Mouse (Mus musculus): ENCODE results near the gene Prss35. TPM values are rescaled to one million over a fixed set of nuclear protein-coding genes. Genes with fewer than 3 reads are reported as not detected.

Prss35 gene
- total RNA-seq, 1 experiment, result 9.4 TPM

DNA sequence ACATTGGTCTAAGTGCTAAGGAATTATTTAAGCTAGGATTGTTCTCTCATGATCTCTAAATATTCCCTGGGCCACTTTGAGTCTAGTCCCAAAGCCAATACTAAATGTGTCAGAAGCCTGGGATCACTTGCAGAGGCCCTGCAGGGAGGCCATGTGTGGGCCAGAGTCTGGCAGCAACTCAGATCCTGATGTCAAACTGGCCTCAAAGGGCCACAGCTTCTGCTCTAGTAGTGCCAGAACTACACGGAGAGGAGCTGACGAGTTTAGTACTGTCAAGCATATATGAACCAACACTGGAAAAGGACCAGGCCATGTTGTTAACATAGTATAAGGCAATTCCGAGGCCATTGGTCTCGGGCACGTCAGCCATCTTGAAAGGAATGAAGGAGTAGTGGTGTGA is 54.7 kb downstream of the Prss35 start:
- Histone ChIP-seq H3K4me3 (ENCODE audit: insufficient read depth in 1 of 2, low read depth in 1 of 2, low read length in 2 of 2, poor library complexity in 1 of 2, severe bottlenecking in 1 of 2) (peak overlapping the region in 1 of 2 experiments; percentile 50; a peak in 1 of 4 replicates), H3K9ac (ENCODE audit: insufficient read depth, low read depth, low read length, poor library complexity, severe bottlenecking) (no peak overlapping the region), H3K27ac (ENCODE audit: insufficient read depth, low read depth, low read length, poor library complexity, severe bottlenecking) (no peak overlapping the region), H3K36me3 (ENCODE audit: control insufficient read depth, insufficient read depth, low read length, poor library complexity, severe bottlenecking) (no peaks in the 10 kb centered on the region), H3K9me3 (ENCODE audit: control insufficient read depth, insufficient read depth, low read depth, low read length) (no peaks in the 10 kb centered on the region), H3K4me1 (ENCODE audit: control insufficient read depth in 2 of 2, insufficient read depth in 2 of 2, low read length in 2 of 2, poor library complexity in 1 of 2) (no peaks in the 10 kb centered on the region)
- no peak for DNase-seq (ENCODE audit: low read depth, low spot score)
- in situ Hi-C loops (cut with MboI; ENCODE audit: low sequenced_read_pairs in 2 of 2, unreplicated experiment in 2 of 2), result no loop called here
- no peak for TF ChIP-seq CHD2 (IDR thresholded peaks at IDR 0.05; ENCODE audit: low read depth, low read length)
- TF ChIP-seq HCFC1 (IDR thresholded peaks at IDR 0.05; ENCODE audit: borderline replicate concordance, insufficient read depth, low read length), result no peak
- TF ChIP-seq ZNF384 (IDR thresholded peaks at IDR 0.05; ENCODE audit: low read depth, low read length), result no peak
- TF ChIP-seq ZC3H11A (IDR thresholded peaks at IDR 0.05; ENCODE audit: borderline replicate concordance, low read depth, low read length), result no peak

- Histone ChIP-seq H3K36me3 (ENCODE audit: control insufficient read depth, insufficient read depth, low read length, poor library complexity, severe bottlenecking) (no peaks in the 10 kb centered on the region), H3K9me3 (ENCODE audit: control insufficient read depth, insufficient read depth, low read depth, low read length) (no peaks in the 10 kb centered on the region), H3K4me1 (ENCODE audit: control insufficient read depth in 2 of 2, insufficient read depth in 2 of 2, low read length in 2 of 2, poor library complexity in 1 of 2) (no peaks in the 10 kb centered on the region), H3K4me3 (ENCODE audit: insufficient read depth in 1 of 2, low read depth in 1 of 2, low read length in 2 of 2, poor library complexity in 1 of 2, severe bottlenecking in 1 of 2) (peak overlapping the region in 1 of 2 experiments; percentile 50; a peak in 2 of 4 replicates), H3K27ac (ENCODE audit: insufficient read depth, low read depth, low read length, poor library complexity, severe bottlenecking) (no peak overlapping the region), H3K9ac (ENCODE audit: insufficient read depth, low read depth, low read length, poor library complexity, severe bottlenecking) (no peak overlapping the region)
- no peak for DNase-seq (ENCODE audit: low read depth, low spot score)
- no peak for TF ChIP-seq MAFK (IDR thresholded peaks at IDR 0.05; ENCODE audit: insufficient read depth, low read depth, low read length)
- no peak for TF ChIP-seq HCFC1 (IDR thresholded peaks at IDR 0.05; ENCODE audit: borderline replicate concordance, insufficient read depth, low read length)
- TF ChIP-seq ZNF384 (IDR thresholded peaks at IDR 0.05; ENCODE audit: low read depth, low read length), result no peak
- in situ Hi-C loops (cut with MboI; ENCODE audit: low sequenced_read_pairs in 2 of 2, unreplicated experiment in 2 of 2), result no loop called here
Measured at GRCm38 (mm10) chr9:86798686-86799085, 55.2 kb downstream of the Prss35 start.

DNA sequence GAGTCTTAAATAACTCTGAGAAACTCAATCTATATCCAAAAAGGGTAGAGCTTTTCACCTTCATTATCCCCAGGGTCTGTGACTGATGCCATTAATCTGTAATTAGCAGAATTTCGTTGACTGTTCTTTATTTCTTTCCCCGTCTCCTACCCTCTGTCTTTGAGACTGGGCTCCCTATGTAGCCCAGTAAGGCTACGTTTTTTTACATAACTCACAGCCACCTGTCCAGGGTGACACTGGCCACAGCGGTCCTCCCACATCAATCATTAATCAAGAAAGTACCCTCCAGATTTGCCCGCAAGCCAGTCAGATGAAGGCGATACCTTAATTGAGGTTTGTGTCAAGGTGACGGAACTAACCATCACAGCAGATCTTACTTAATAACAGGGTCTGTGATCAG is 55.6 kb downstream of the Prss35 start:
- Histone ChIP-seq H3K27ac (ENCODE audit: insufficient read depth, low read depth, low read length, poor library complexity, severe bottlenecking) (no peak overlapping the region), H3K4me3 (ENCODE audit: insufficient read depth in 1 of 2, low read depth in 1 of 2, low read length in 2 of 2, poor library complexity in 1 of 2, severe bottlenecking in 1 of 2) (no peak overlapping the region), H3K9me3 (ENCODE audit: control insufficient read depth, insufficient read depth, low read depth, low read length) (no peaks in the 10 kb centered on the region), H3K36me3 (ENCODE audit: control insufficient read depth, insufficient read depth, low read length, poor library complexity, severe bottlenecking) (no peaks in the 10 kb centered on the region), H3K9ac (ENCODE audit: insufficient read depth, low read depth, low read length, poor library complexity, severe bottlenecking) (no peak overlapping the region), H3K4me1 (ENCODE audit: control insufficient read depth in 2 of 2, insufficient read depth in 2 of 2, low read length in 2 of 2, poor library complexity in 1 of 2) (no peaks in the 10 kb centered on the region)
- in situ Hi-C loops (cut with MboI; ENCODE audit: low sequenced_read_pairs in 2 of 2, unreplicated experiment in 2 of 2), result no loop called here
- TF ChIP-seq CHD2 (IDR thresholded peaks at IDR 0.05; ENCODE audit: low read depth, low read length) (no peak), HCFC1 (IDR thresholded peaks at IDR 0.05; ENCODE audit: borderline replicate concordance, insufficient read depth, low read length) (no peak), ZC3H11A (IDR thresholded peaks at IDR 0.05; ENCODE audit: borderline replicate concordance, low read depth, low read length) (no peak), ZNF384 (IDR thresholded peaks at IDR 0.05; ENCODE audit: low read depth, low read length) (no peak), MAFK (IDR thresholded peaks at IDR 0.05; ENCODE audit: insufficient read depth, low read depth, low read length) (no peak)
- DNase-seq (ENCODE audit: low read depth, low spot score), result no peak

DNA sequence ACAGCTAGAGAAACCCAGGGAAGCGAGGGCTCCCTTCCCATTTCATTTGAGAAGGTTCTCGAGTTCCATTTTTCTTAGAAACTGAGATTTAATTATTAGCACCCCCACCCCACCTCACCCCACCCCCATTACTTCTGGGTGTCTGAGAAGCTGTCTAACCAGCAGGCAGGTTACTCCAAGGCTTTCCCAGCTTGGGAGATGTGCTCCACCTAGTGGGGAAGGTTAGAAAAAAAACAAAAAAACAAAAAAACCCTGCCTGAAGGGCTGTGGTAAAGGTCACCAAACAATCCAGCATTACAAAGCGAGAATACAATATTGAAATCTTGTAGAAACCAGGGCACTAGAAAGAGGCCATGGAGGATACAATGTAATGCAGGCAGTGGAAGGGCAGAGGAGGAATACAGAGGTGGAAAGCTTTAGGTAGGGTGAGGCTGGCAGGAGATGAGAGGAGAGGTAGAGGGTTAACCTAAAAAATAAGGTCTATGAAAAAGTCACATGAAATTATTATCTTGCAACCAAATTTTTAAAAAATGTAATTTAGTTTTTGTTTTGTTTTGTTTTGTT is 57.2 kb downstream of the Prss35 start:
- in situ Hi-C loops (cut with MboI; ENCODE audit: low sequenced_read_pairs in 2 of 2, unreplicated experiment in 2 of 2), result no loop called here
- no peak for TF ChIP-seq CHD2 (IDR thresholded peaks at IDR 0.05; ENCODE audit: low read depth, low read length)
- TF ChIP-seq ZNF384 (IDR thresholded peaks at IDR 0.05; ENCODE audit: low read depth, low read length), result peak; percentile 89
- Histone ChIP-seq H3K4me3 (ENCODE audit: insufficient read depth in 1 of 2, low read depth in 1 of 2, low read length in 2 of 2, poor library complexity in 1 of 2, severe bottlenecking in 1 of 2) (no peak overlapping the region), H3K9me3 (ENCODE audit: control insufficient read depth, insufficient read depth, low read depth, low read length) (no peaks in the 10 kb centered on the region), H3K36me3 (ENCODE audit: control insufficient read depth, insufficient read depth, low read length, poor library complexity, severe bottlenecking) (no peaks in the 10 kb centered on the region), H3K9ac (ENCODE audit: insufficient read depth, low read depth, low read length, poor library complexity, severe bottlenecking) (no peak overlapping the region), H3K4me1 (ENCODE audit: control insufficient read depth in 2 of 2, insufficient read depth in 2 of 2, low read length in 2 of 2, poor library complexity in 1 of 2) (no peaks in the 10 kb centered on the region), H3K27ac (ENCODE audit: insufficient read depth, low read depth, low read length, poor library complexity, severe bottlenecking) (no peak overlapping the region)
- DNase-seq (ENCODE audit: low read depth, low spot score), result peak; percentile 56

Other genes starting within 250 kb of the Prss35 start
- 24.0 and 24.8 TPM in 2 replicates for gene Pgm3, start 171.8 kb upstream of the Prss35 start, total RNA-seq (2012; rRNA removed)
- gene Rwdd2a, start 171.7 kb upstream of the Prss35 start, total RNA-seq (2012; rRNA removed), result 5.4 and 6.4 TPM in 2 replicates
- 3.9 and 13.4 TPM in 2 replicates for gene Me1, start 47.7 kb upstream of the Prss35 start, total RNA-seq (2012; rRNA removed)
- gene Snap91, start 137.0 kb downstream of the Prss35 start, total RNA-seq (2012; rRNA removed), result 0.79 and 0.80 TPM in 2 replicates

Measured in ES-E14 (cell line).